Mouse (Mus musculus) adrenal gland, postnatal 25 days (tissue): ENCODE results near the gene Slain2. TPM values are rescaled to one million over a fixed set of nuclear protein-coding genes. Genes with fewer than 3 reads are reported as not detected.

Source experiments
- DNase-seq: peaks from one replicate; pipeline ENCODE4 v3.0.0; 2021; ENCODE audit warnings: mixed read lengths
- long read RNA-seq: library from polyadenylated mRNA; stranded (forward); transcript quantifications from one replicate; pipeline ENCODE4 v2.0.0, GENCODE M21; 2021
- total RNA-seq: library from RNA; stranded (reverse); gene quantifications from 2 replicates; pipeline ENCODE4 v1.2.3, GENCODE M21; 2021

Gene Slain2
- total RNA-seq: 57.9 and 59.1 TPM in 2 replicates
- long read RNA-seq, full-length matches to known transcripts: 33 of 46 reads
- long read RNA-seq, partial matches to known transcripts: 13 of 46 reads
- long read RNA-seq, other reads (novel, unspliced or antisense): 0 of 46 reads

GRCm38 (mm10) chr5:72913648-72914557 lies at the start of gene Slain2:
TSS of gene Slain2 (plus strand) at chr5:72914304.
- peak; percentile 100 for DNase-seq

GRCm38 (mm10) chr5:72864654-72865178 lies 49.4 kb upstream of the Slain2 start:
- no peak for DNase-seq

GRCm38 (mm10) chr5:72866260-72866905 lies 47.7 kb upstream of the Slain2 start:
- no peak for DNase-seq

GRCm38 (mm10) chr5:72867036-72867672 lies 47.0 kb upstream of the Slain2 start:
- DNase-seq: no peak

GRCm38 (mm10) chr5:72868091-72868875 lies 45.8 kb upstream of the Slain2 start, which contains the start of gene Tec:
TSS of gene Tec (minus strand) at chr5:72868483.
- DNase-seq: peak; percentile 98

- DNase-seq: no peak
Observed at GRCm38 (mm10) chr5:72869779-72870608, 44.1 kb upstream of the Slain2 start.

- no peak for DNase-seq
Observed at GRCm38 (mm10) chr5:72871114-72871513, 43.0 kb upstream of the Slain2 start.

GRCm38 (mm10) chr5:72879736-72880135 lies 34.4 kb upstream of the Slain2 start:
- DNase-seq: no peak

GRCm38 (mm10) chr5:72881748-72882411 lies 32.2 kb upstream of the Slain2 start:
- no peak for DNase-seq

- no peak for DNase-seq
Observed at GRCm38 (mm10) chr5:72882412-72882765, 31.7 kb upstream of the Slain2 start.

GRCm38 (mm10) chr5:72883706-72884105 lies 30.4 kb upstream of the Slain2 start:
- DNase-seq: no peak

GRCm38 (mm10) chr5:72886458-72887222 lies 27.5 kb upstream of the Slain2 start:
- no peak for DNase-seq

GRCm38 (mm10) chr5:72888260-72888659 lies 25.8 kb upstream of the Slain2 start:
- DNase-seq: no peak

- DNase-seq: peak; percentile 49
Observed at GRCm38 (mm10) chr5:72891534-72891933, 22.6 kb upstream of the Slain2 start.

GRCm38 (mm10) chr5:72893987-72894386 lies 20.1 kb upstream of the Slain2 start:
- DNase-seq: no peak

GRCm38 (mm10) chr5:72895261-72895660 lies 18.8 kb upstream of the Slain2 start:
- no peak for DNase-seq

- no peak for DNase-seq
Observed at GRCm38 (mm10) chr5:72896478-72897279, 17.4 kb upstream of the Slain2 start.

- DNase-seq: no peak
Observed at GRCm38 (mm10) chr5:72897998-72898397, 16.1 kb upstream of the Slain2 start.
